Mouse (Mus musculus) CH12.LX (cell line): Measurements from ENCODE around the gene Lrrc26. TPM values are rescaled to one million over a fixed set of nuclear protein-coding genes. Genes with fewer than 3 reads are reported as not detected.
A peak's percentile ranks its signal among the peaks of the same experiment; 100 is the strongest.

Source experiments
- DNase-seq: peaks from one replicate; pipeline ENCODE4 v3.0.0-alpha.2; 2013; ENCODE audit errors: extremely low read depth
- H3K27ac ChIP-seq: 2 replicates; pipeline ENCODE4 v1.5.1; 2012; ENCODE audit warnings: low read depth, mild to moderate bottlenecking, control low read depth, moderate library complexity; ENCODE audit not compliant: insufficient read depth
- H3K27me3 ChIP-seq: replicated peaks from 2 replicates; pipeline ENCODE3; 2012; ENCODE audit warnings: inconsistent platforms
- H3K36me3 ChIP-seq, 2 experiments: replicated peaks in 1 of 2; 2 replicates each; pipeline versions ENCODE3 to v1.6.1; 2012; ENCODE audit warnings: inconsistent platforms in 1 of 2, low read length in 1 of 2, mild to moderate bottlenecking in 1 of 2, mixed read lengths in 1 of 2, moderate library complexity in 1 of 2; ENCODE audit not compliant: control insufficient read depth in 1 of 2, insufficient read depth in 1 of 2
- H3K4me1 ChIP-seq, 2 experiments: 2 replicates each; pipeline ENCODE4 v1.6.1; 2012; ENCODE audit warnings: inconsistent platforms in 1 of 2, moderate library complexity in 1 of 2; ENCODE audit not compliant: insufficient read depth in 2 of 2, control insufficient read depth in 1 of 2
- H3K4me2 ChIP-seq: 2 replicates; pipeline ENCODE4 v1.6.1; 2012; ENCODE audit warnings: low read depth, mild to moderate bottlenecking, control low read depth; ENCODE audit not compliant: poor library complexity, insufficient read depth, severe bottlenecking
- H3K4me3 ChIP-seq, 3 experiments: fragments of 150-350 bp in 1 of 3; sonication (generic) in 1 of 3; replicated peaks in 1 of 3; 2 replicates each; pipeline versions ENCODE3 to v1.5.1; 2011 to 2012; ENCODE audit warnings: low read depth in 2 of 3, low read length in 2 of 3, mild to moderate bottlenecking in 2 of 3, moderate library complexity in 2 of 3, control low read depth in 1 of 3, improper control_type of control experiment in 1 of 3, inconsistent platforms in 1 of 3, mixed read lengths in 1 of 3; ENCODE audit not compliant: poor library complexity in 1 of 3
- H3K79me2 ChIP-seq: replicated peaks from 2 replicates; pipeline ENCODE4 v1.6.1; 2012; ENCODE audit warnings: mild to moderate bottlenecking, moderate library complexity; ENCODE audit not compliant: control insufficient read depth, poor library complexity, insufficient read depth, severe bottlenecking; ENCODE audit errors: extremely low read depth
- H3K9ac ChIP-seq: 2 replicates; pipeline ENCODE4 v1.6.1; 2012; ENCODE audit warnings: low read depth, mild to moderate bottlenecking, control low read depth, moderate library complexity; ENCODE audit not compliant: insufficient read depth
- H3K9me3 ChIP-seq: replicated peaks from 2 replicates; pipeline ENCODE3; 2012; ENCODE audit warnings: low read length, inconsistent platforms, mixed read lengths
- CHD2 ChIP-seq: IDR thresholded peaks from 2 replicates; pipeline ENCODE4 v1.6.1; 2011; ENCODE audit warnings: low read length, improper control_type of control experiment
- ETS1 ChIP-seq: conservative IDR thresholded peaks from 2 replicates; pipeline ENCODE4 v1.6.1; 2012; ENCODE audit warnings: low read depth, mild to moderate bottlenecking, inconsistent platforms, low read length, improper control_type of control experiment, moderate library complexity
- GABPA ChIP-seq: IDR thresholded peaks from 2 replicates; pipeline ENCODE4 v1.6.1; 2012; ENCODE audit warnings: low read depth, low read length, improper control_type of control experiment, inconsistent platforms; ENCODE audit not compliant: insufficient replicate concordance
- MAFK ChIP-seq: IDR thresholded peaks from 2 replicates; pipeline ENCODE4 v1.6.1; 2011; ENCODE audit warnings: low read length, improper control_type of control experiment; ENCODE audit not compliant: insufficient replicate concordance
- MYC ChIP-seq: IDR thresholded peaks from 2 replicates; pipeline ENCODE4 v1.6.1; 2011; ENCODE audit warnings: low read depth, mild to moderate bottlenecking, improper control_type of control experiment, low read length
- NELFE ChIP-seq: IDR thresholded peaks from 2 replicates; pipeline ENCODE4 v1.6.1; 2011; ENCODE audit warnings: low read depth, low read length, improper control_type of control experiment
- RAD21 ChIP-seq: IDR thresholded peaks from 2 replicates; pipeline ENCODE4 v1.6.1; 2011; ENCODE audit warnings: low read depth, mild to moderate bottlenecking, low read length, improper control_type of control experiment, moderate library complexity
- RCOR1 ChIP-seq: conservative IDR thresholded peaks from 2 replicates; pipeline ENCODE4 v1.6.1; 2012; ENCODE audit warnings: low read depth, mild to moderate bottlenecking, inconsistent platforms, low read length, improper control_type of control experiment
- SMC3 ChIP-seq: IDR thresholded peaks from 2 replicates; pipeline ENCODE4 v1.6.1; 2011; ENCODE audit warnings: low read depth, low read length, improper control_type of control experiment
- TBP ChIP-seq: conservative IDR thresholded peaks from 2 replicates; pipeline ENCODE4 v1.6.1; 2011; ENCODE audit warnings: low read depth, low read length, improper control_type of control experiment
- UBTF ChIP-seq: IDR thresholded peaks from 2 replicates; pipeline ENCODE4 v1.6.1; 2012; ENCODE audit warnings: low read depth, mild to moderate bottlenecking, inconsistent platforms, low read length, improper control_type of control experiment, moderate library complexity
- USF1 ChIP-seq: IDR thresholded peaks from 2 replicates; pipeline ENCODE4 v1.6.1; 2014; ENCODE audit warnings: low read depth, mild to moderate bottlenecking, inconsistent platforms, low read length, improper control_type of control experiment
- USF2 ChIP-seq: conservative IDR thresholded peaks from 2 replicates; pipeline ENCODE4 v1.6.1; 2011; ENCODE audit warnings: low read depth, low read length, improper control_type of control experiment
- ZC3H11A ChIP-seq: IDR thresholded peaks from 2 replicates; pipeline ENCODE4 v1.6.1; 2012; ENCODE audit warnings: low read depth, mild to moderate bottlenecking, inconsistent platforms, low read length, improper control_type of control experiment
- ZNF384 ChIP-seq: IDR thresholded peaks from 2 replicates; pipeline ENCODE4 v1.6.1; 2012; ENCODE audit warnings: low read depth, low read length, improper control_type of control experiment, inconsistent platforms
- dilution Hi-C: fragments of 300-500 bp; cut with MboI; formaldehyde crosslinking; loops from 2 replicates; pipeline ENCODE4 v1.14.3; 2020; ENCODE audit warnings: low sequenced_read_pairs; ENCODE audit not compliant: extremely low pct_unique_long_range_greater_than_20kb, extremely low pct_ligation_motif_present
- in situ Hi-C: fragments of 300-500 bp; cut with MboI; formaldehyde crosslinking; loops from 3 replicates; pipeline ENCODE4 v1.14.3; 2019; ENCODE audit warnings: low sequenced_read_pairs, low pct_ligation_motif_present, low pct_unique_long_range_greater_than_20kb, mixed read lengths
- polyA plus RNA-seq: library from polyadenylated mRNA; unstranded; fragments of >175 nt; gene quantifications from 2 replicates; pipeline ENCODE4 v1.2.1, GENCODE M21; 2012; ENCODE audit warnings: low read depth; ENCODE audit not compliant: insufficient read length
- total RNA-seq, 2 experiments: library from RNA; depleted of rRNA; stranded (reverse); fragments of 300-350 nt in 1 of 2; fragments of >200 nt in 1 of 2; gene quantifications; 2 replicates each; pipeline ENCODE4 v1.2.3; 2012 to 2014

The Lrrc26 gene
- total and polyA plus RNA-seq, 3 experiments: not detected

GRCm38 (mm10) chr2:25311491-25311891 is 21.8 kb downstream of the Lrrc26 start:
- Histone ChIP-seq H3K36me3 (no peaks in the 10 kb centered on the region), H3K27ac (no peak overlapping the region), H3K4me2 (peak overlapping the region; percentile 54), H3K79me2 (no peaks in the 10 kb centered on the region), H3K27me3 (peaks cover 93% of the 10 kb centered on the region), H3K4me1 (peaks cover 0 to 5% of the 10 kb centered on the region in 2 experiments; a peak in 1 of 4 replicates), H3K4me3 (no peak overlapping the region), H3K9me3 (no peaks in the 10 kb centered on the region), H3K9ac (no peak overlapping the region)
- no peak for DNase-seq
- dilution Hi-C loops (no loop called here), in situ Hi-C loops (no loop called here)
- TF ChIP-seq RAD21 (no peak), ZC3H11A (no peak), USF1 (no peak), RCOR1 (no peak), TBP (no peak), CHD2 (no peak), ZNF384 (no peak)

GRCm38 (mm10) chr2:25318119-25318966 is 28.6 kb downstream of the Lrrc26 start:
- TF ChIP-seq GABPA (no peak), MAFK (no peak), ZNF384 (no peak), NELFE (no peak), ETS1 (no peak), RAD21 (no peak), MYC (no peak), UBTF (no peak), SMC3 (no peak), USF2 (no peak)
- Histone ChIP-seq H3K36me3 (no peaks in the 10 kb centered on the region), H3K9me3 (peaks cover 5% of the 10 kb centered on the region), H3K4me3 (no peak overlapping the region), H3K27me3 (peaks cover 67% of the 10 kb centered on the region), H3K27ac (no peak overlapping the region), H3K9ac (no peak overlapping the region), H3K4me1 (peaks cover 4 to 5% of the 10 kb centered on the region in 2 experiments; a peak in 3 of 4 replicates), H3K4me2 (no peak overlapping the region), H3K79me2 (no peaks in the 10 kb centered on the region)
- DNase-seq: no peak
- in situ Hi-C loops: no loop called here
- dilution Hi-C loops: no loop called here
